Mouse (Mus musculus): ENCODE measurements at regions not wholly inside any gene's neighbourhood (a gene's known extent, or its start where the extent isn't known, plus 50 kb on each side); places are given as distances from the start of the nearest gene placed in this dataset.

DNA sequence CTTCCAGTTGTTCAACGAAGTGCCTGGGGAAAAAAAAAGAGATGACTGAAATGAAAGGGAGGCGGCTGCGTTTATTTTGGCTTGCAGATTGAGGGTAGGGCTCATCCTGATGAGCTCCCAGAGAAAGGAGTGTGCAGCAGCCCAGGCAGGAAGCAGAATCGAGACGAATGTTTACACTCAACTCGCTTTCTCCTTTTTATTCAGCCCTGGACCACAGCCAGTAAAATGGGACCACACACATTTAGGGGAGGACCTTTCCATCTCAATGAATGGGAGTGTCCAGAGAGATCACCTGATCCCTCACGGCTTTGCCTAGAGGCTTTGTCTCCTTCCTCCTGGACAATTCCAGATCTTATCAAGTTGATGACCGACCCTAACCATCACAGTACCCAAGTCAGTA is 198.8 kb upstream of the Srrm4 start:
- intact Hi-C loops (cut with DNase I), result no loop called here

GRCm38 (mm10) chr5:116789859-116790258 is 198.2 kb upstream of the Srrm4 start:
- intact Hi-C loops (cut with DNase I), result no loop called here

GRCm38 (mm10) chr5:116776450-116776849 is 184.8 kb upstream of the Srrm4 start:
- intact Hi-C loops (cut with DNase I), result no loop called here

DNA sequence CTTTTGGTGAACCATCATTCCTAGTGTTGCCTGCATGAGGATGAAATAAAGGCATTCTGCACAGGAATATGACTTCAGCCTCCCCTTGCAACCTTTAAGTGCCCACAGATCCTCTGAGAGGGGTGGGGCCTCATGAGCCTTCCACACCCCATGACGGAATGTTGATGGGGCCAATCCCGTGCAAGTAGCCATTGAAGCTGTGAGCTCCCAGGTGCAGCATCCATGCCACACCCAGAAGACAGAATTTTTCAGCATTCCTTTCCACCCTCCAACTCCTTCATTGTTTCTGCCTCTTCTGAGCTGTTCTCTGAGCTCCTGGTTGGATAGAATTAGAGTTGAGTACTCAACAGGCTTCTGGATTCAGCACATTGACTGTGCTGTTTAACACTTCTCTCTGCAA is 174.6 kb upstream of the Srrm4 start:
- intact Hi-C loops (cut with DNase I), result no loop called here

DNA sequence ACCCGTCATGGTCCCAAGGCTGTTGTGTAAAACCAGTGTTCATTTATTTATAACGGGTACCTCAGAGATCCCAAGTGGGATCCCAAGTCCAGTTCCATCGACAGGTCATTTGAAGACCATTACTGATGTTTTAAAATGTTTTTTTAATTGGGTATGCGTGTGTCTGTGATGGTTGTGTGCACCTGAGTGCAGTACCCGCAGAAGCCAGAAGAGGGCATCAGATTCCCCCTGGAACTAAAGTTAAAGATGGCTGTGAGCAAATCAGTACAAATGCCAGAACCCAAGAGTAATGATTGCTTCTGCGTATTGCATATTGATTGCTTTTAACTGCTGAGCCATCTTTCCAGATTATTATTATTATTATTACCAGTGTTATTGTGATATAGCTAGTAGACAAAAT is 169.7 kb upstream of the Srrm4 start:
- intact Hi-C loops (cut with DNase I), result no loop called here

DNA sequence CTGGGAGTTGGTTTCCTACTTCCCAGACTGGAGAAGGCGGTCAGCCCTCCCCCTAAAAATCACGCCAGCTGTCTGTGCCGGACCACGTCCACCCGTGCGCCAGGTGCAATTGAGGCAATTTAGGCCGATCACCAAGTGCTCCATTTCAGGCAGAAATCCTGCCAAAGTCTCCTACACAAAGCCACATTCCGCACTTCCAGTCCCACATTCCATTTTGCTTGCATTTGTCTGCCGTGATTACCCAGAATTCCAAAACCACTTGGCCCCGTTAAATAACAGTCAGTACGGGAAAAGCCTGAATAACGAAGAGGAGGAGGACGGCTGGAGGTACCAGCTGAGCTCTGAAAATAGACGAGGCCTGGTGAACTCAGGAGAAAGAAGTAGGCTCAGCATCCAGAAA is 167.1 kb upstream of the Srrm4 start:
- intact Hi-C loops (cut with DNase I), result no loop called here

GRCm38 (mm10) chr5:116752941-116753340 is 161.3 kb upstream of the Srrm4 start:
- intact Hi-C loops (cut with DNase I), result no loop called here

GRCm38 (mm10) chr5:116752096-116752495 is 160.5 kb upstream of the Srrm4 start:
- intact Hi-C loops (cut with DNase I), result no loop called here

GRCm38 (mm10) chr5:116745776-116746175 is 154.2 kb upstream of the Srrm4 start:
- intact Hi-C loops (cut with DNase I), result no loop called here

GRCm38 (mm10) chr5:116744389-116744788 is 152.8 kb upstream of the Srrm4 start:
- intact Hi-C loops (cut with DNase I), result no loop called here

GRCm38 (mm10) chr5:116735622-116736021 is 144.0 kb upstream of the Srrm4 start:
- intact Hi-C loops (cut with DNase I), result no loop called here

GRCm38 (mm10) chr5:116731509-116731908 is 139.9 kb upstream of the Srrm4 start:
- intact Hi-C loops (cut with DNase I), result no loop called here

GRCm38 (mm10) chr5:116719200-116719599 is 127.6 kb upstream of the Srrm4 start:
- intact Hi-C loops (cut with DNase I), result no loop called here

DNA sequence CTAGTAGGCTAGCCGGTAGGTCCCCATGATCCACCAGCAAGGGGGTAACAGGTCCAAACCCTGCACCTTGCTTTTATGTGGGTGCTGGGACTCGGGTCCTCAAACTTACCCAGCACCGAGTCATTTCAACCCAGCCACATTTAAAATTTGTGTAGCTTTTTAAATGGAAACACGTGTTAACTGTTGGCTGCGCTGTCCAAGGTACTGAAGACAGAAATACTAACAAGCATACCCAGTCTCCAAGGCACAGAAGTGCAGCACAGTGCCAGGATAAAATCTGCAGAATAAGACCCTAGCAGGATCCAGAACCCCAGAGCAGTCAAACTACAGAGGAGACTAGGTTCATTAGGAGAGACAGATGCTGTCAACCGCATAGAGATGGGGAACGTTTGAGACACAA is 122.6 kb upstream of the Srrm4 start:
- intact Hi-C loops (cut with DNase I), result no loop called here

GRCm38 (mm10) chr5:116712056-116712455 is 120.4 kb upstream of the Srrm4 start:
- intact Hi-C loops (cut with DNase I), result no loop called here

DNA sequence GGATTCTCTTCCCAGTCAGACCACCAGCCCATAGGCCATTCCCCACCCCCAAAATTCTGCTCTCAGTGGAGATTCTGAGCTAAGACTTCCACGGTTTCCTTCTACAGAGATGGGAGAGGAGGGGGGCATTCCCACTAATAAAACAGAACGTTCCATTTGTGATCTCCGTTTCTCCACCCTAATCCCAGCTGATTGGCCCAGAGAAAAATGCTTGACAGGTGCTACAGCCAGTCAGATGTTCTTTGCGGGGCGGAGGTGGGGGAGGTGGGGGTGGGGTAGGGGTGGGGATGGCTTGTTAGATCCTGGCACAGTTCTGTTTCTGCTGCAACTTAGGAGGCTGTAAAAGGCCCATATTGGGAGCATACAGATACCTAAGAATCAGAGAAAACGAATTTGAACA is 116.9 kb upstream of the Srrm4 start:
- intact Hi-C loops (cut with DNase I), result no loop called here

DNA sequence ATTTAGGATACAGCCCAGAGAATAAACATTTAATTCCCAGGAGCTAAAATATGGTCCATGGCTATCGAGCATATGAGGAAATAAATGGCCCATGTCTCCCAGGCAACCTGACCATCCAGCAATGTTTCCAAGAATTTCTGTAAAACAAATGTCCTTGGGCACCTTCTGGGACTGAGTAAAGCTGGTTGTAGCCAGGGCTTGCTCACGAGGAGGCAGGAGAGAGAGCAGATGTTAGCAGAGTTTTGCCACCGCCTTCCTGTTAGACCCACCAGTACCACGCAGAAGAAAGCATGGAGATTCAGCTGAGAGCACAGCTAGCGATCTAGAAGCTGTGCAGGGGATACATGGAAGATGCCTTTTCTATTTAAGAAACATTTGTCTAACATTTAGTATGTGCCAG is 70.8 kb upstream of the Srrm4 start:
- intact Hi-C loops (cut with DNase I), result no loop called here

- intact Hi-C loops (cut with DNase I), result no loop called here
These were observed 70.2 kb upstream of the Srrm4 start for GRCm38 (mm10) chr5:116661851-116662250.

DNA sequence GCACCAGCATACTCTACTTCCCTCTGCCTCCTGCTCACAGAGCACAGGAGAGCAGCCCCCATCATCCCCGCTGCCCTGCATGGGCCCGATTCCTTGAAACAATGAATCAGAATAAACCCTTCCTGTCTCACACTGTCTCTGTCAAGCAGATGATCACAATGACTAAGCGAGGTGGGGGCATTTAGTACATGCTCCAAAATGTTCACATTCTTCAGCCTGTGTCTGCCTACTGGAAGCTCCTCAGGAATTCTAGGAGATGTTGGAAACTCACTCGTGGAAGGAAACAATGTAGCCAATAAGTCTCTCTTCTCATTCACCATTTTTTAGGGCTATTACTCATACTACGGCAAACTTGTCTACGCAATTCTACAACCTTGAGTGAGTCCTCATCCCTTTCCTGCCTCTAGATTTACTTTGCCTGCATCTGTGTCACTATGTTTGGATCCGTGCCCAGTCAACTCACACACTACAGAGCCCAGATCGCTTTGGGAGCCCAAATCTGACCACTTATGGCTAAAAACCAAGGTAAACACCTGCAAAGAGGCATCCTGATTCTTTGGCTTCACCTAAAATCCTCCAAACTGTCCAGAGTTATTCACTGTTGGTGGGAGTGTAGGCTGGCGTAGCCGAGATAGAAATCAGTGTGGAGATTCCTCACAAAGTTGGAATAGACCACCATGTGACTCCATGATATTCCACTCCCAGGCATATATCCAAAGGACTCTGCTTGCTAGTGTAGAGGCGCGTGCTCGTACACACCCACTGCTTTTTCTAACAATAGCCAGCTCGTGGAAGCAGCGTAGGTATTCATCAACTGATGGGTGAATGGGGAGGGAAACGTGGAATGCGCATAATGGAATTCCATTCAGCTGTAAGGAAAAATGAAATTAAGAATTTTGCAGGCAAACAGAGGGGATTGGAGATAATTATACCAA is 63.1 kb upstream of the Srrm4 start:
- intact Hi-C loops (cut with DNase I), result no loop called here

All from adrenal gland (tissue).